Mouse (Mus musculus) retina, adult 2 months (tissue): ENCODE measurements around the gene Sh3tc1.

ENCODE experiments used
- DNase-seq: peaks from one replicate; pipeline ENCODE4 v3.0.0-alpha.2; 2012; ENCODE audit warnings: low read depth, low spot score

The Sh3tc1 gene

DNA sequence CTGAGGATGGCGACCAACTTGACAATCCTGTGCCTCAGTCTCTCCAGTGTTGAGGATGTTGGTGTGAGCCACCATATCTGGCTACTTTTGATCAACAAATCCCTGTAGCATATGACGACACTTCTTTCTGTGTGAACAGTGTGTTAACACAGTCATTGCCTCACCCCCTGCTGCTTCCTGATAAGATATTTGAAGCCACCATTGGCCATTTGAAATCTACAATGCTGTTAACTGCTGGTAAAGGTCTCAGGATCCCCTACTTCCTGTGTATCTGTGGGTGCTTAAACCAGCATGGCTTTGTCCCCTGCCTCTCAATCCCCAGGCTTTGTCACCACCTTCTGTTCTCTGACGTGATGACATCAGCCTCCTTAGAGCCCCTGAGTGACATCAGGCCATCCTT lies 54.7 kb downstream of the Sh3tc1 start:
- DNase-seq, result no peak

DNA sequence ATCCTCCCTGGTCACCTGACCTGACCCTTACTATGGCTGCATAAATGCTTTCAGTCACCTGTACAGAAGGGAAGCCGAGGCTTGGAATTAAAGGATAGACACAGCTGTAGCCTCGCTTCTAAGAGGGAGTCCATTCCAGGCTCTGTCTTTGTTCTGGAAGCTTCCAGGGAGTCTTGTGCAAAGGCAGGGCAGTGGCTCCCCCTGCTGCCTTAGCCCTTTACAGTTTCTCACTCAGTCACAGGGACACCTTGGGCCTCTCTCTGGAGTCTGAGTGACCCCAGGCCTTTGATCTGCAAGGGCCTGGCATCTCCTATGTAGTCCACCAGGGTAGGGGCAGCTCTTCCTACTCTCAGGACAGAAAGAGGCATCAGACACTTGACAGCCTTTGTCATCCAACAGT lies 58.8 kb downstream of the Sh3tc1 start:
- DNase-seq, result no peak

DNA sequence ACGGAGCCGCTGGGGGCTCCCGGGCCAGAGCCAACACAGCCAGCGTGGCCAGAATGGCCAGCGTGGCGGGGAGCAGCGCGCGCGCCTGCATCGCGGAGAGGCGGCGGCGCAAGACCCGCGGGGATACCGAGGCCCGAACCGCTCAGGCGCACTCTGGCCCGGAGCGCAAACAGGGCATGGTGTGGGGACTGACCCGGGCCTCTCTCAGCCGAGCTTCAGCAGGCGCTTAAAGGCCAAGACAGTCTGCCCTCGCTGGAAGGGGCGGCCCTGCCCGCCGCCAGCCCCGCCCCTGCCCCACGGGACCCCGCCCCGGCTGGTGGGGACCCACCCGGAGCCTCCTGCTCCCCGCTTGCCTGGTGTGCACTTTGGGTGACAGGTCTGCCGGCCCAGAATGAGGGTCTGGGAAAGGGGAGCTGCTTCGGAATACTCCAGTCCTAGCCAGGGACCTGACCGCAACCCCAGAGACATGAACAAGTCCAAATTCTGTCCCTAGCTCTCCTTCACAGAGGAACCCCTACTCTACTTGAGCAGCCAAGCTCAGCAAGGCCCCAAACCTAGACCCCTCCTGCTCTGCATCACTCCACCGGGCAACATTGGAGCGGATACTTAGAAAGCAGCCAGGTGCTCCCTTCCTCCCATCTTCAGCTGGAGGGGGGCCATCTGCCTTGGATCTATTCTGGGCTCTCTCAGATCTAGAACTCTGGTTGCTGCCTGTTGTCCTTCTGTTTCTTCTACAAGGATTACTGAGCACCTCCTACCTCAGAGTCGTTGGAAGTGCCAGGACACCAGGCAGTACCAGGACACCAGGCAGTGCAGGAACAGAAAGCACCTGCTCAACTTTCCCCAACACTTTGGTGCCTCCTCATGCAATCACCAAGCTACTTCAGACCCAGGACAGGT lies 60.3 kb downstream of the Sh3tc1 start, which contains the start of gene Htra3:
Gene Htra3 (minus strand): TSS at position 527 of the 900 bp plus-strand sequence.
- no peak for DNase-seq

DNA sequence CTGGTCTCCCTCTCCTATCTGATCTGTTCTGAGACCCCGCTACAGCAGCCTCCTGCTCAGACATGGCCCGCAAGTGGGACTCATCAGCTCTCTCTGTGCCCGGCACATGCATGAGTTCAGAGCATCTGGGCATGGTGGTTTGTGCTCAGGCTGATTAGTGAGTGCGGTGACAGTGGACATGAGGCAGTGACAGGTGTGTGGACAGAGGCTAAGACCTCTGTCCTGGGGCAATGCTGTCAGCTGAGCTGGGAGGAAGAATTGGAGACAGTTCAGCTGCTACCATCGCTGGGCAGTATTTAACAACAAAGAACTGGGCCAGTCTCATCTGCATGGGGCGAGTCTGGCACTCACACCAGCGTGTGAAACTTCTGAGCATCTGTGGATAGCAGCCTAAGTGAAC lies 62.8 kb downstream of the Sh3tc1 start:
- DNase-seq, result no peak

DNA sequence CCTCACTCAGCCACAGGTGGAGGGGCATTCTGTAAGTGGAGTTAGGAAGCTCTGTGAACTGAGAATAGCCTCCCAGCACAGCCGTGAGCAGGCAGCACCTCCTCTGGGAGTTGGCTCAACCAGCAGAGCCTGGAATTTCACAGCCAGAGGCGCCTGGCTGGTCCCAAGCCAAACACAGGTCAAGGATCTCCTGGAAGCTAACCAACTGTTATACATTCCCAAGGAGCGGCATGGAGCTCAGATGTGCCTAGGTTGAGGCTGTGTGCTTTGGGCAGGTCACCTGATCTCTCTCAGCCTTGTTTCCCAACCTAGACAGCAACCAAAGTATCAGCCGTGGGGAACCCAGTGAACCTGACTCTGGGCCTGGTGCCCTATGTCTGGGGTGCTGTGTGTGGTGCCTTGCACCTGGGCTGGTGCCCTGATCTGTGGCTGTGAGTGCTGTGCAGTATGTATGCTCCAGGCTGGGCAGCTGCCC lies 65.7 kb downstream of the Sh3tc1 start:
- DNase-seq, result no peak

DNA sequence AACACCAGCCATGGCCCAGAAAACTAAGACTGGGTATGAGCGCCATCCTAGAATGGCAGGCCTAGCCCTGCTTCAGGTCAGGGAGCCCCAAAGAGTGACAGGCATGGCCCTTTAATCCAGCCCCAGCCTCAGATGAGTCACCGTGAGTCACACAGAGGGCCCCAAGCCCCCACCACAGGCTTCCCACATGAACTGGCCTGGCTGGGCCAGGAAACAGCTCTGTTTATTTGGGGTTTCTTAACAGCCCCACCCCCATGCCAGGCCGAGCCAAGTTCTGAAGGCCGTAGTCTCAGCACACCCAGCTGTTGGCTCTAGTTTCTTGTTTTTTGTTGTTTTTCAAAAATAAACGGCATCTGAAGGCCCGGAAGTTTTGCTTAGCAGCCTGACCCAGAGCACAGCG lies 66.7 kb downstream of the Sh3tc1 start:
- DNase-seq, result no peak

DNA sequence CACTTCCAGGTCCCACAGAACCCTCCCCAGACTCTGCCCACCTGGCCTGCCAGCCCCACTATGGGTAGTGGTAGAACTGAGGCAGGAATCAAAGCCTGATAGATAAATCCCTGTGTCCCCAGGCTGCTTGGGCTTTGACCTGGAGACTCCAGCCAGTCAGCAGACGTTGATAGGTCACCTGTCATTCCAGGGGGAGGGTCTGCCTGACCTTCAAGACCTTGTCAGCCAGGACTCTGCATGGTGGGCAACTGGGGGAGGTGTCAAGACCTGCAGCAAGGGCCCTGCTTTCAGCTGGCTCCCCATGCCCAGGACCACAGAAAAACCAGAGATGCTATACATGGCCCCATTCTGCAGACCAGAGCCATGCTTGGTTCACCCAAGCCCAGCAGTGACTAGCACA lies 67.2 kb downstream of the Sh3tc1 start:
- no peak for DNase-seq

DNA sequence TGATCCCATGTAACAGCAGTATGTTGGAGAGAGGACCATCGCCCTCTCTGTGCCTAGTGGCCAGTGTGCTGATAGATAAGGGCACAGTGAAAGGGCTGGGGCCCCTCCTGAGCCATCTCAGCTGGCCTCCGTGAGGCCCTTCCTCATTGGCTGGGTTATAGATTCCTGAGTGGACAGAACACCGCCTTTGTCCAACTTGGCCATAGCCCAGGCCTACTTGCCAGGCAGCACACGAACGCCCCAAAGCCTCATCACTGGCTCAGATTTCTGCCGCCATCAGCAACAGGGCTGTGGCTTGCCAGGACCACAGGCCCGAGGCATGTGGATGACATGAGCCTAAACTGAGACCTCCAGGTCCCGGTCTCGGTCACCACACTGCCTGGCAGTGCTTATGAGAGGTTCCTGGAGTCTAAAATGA lies 68.3 kb downstream of the Sh3tc1 start:
- no peak for DNase-seq

DNA sequence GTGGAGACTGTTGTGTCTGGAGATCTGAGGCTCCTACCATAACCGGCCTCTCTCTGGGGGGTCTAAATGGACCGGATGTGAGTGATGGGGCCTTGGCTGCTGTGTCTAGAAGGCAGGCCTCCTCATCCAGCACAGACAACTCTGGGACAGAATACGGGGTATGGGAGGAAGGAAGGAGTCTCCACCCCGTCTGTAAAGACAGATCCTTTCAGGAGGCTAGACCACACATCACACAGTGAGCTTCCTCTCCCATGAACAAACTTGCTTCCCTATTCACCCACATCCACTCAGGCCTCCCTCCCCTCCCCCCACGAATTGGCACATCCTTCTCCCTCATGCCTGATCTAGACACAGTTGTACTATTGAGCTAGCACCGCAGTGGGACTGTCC lies 69.4 kb downstream of the Sh3tc1 start:
- no peak for DNase-seq

DNA sequence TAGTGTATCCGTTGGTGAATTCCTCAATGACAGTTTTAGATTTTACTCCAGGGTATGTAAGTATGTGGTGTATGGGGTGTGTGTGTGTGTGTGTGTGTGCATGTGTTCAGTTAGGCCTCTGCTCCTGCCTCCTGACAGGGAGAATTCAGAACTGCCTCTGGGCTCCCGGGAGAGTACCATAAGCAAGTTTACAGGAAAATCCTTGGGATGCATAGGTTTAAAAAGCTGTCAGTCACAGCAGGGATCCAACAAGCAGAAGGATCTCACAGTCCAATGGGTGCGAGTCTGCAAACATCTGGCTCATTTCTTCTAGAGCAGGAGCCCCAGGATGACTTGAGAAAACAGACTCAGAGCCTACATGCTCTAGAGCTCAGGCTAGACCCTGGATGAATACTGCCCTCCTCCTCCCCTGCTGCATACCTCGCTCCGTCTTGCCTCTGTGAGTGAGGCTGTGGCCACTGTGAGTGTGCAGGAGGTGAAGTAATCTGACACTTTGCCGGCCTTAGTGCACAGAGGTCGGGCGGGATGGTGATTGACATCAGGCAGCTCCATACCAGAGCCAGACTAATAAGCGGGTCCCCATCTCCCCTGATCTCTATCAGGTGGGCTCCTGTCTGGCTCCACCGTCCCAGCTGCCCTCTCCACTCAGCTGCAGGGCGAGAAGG lies 69.9 kb downstream of the Sh3tc1 start:
- DNase-seq, result no peak

DNA sequence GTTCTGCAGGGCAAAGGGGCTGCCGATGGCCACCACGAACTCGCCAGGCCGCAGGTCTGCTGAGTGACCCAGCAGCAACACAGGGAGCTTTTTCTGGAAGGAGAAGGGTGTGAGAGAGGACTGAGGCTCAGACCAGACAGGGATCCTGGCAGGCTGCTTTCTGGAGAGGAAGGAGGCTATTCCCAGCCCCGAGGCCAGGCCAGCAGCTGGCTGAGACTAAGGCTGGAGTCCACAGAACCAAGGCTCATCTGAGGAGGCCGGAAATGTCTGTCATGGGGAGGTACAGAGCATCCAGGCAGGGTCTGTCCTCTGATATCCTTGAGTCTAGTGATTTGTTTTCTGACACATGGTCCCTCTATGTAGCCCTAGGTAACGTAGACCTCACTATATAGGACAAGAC lies 73.6 kb downstream of the Sh3tc1 start:
- no peak for DNase-seq

DNA sequence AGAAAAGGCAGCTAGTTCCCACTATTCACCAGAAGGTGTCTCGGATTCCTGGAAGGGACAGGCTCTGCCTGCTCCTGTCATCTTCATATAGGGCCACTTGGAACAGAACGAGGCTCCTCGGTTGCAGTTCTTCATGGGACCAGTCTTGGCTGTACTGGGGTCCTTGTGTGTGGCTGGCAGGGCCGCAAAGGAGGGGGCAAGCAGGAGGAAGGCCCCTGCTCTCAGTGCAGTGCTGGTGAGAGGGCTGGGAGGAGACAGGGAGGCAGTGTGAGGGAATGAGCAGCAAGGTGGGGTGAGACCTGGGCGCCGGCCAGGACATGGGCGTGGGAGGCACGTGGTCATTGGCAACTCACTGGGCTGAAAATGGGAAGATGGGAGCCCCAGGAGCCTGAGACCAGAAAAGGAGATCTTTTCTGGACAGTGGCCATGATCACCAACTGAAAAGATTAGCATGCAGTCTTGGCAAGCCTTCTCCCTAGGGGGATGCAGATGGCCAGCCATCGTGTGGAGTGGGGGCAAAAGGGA lies 77.7 kb downstream of the Sh3tc1 start:
- DNase-seq, result no peak

DNA sequence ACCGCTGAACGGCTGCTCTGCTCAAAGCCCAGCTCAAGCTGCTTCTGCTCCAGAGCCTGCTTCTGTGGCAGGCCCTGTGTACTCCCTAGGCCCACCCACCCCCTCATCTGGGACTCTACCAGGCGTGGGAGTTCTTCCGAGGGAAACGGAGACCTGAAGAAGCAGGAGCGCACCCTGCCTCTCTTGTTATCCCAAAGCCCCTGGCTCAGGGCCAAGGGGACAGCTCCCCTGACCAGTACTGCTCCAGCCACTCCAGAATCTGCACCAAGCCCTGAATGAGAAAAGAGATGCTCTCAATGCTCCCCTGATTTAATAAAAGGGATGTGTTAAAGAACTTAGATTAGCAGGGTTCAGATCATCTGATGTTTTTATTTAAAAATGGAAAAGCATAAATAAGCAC lies 78.6 kb downstream of the Sh3tc1 start:
- no peak for DNase-seq

DNA sequence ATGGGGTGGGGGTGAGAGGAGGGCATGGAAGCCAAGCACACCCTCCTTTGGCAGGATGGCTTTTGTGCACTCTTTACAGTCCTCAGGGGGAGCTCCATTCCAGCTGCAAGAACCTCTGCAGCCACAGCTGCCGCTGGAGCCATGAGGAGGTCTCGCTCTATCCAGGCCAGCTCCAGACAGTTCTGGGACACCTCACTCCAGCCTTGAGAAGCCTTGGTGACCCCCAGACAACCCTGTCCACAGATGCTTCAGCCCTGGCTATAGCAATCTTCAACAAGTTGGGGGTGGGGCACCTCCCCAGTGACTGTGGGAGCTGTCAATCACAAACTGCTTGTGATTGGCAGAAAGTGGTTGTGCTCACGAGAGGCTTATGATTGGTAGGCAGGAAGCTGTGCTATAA lies 80.3 kb downstream of the Sh3tc1 start:
- no peak for DNase-seq

DNA sequence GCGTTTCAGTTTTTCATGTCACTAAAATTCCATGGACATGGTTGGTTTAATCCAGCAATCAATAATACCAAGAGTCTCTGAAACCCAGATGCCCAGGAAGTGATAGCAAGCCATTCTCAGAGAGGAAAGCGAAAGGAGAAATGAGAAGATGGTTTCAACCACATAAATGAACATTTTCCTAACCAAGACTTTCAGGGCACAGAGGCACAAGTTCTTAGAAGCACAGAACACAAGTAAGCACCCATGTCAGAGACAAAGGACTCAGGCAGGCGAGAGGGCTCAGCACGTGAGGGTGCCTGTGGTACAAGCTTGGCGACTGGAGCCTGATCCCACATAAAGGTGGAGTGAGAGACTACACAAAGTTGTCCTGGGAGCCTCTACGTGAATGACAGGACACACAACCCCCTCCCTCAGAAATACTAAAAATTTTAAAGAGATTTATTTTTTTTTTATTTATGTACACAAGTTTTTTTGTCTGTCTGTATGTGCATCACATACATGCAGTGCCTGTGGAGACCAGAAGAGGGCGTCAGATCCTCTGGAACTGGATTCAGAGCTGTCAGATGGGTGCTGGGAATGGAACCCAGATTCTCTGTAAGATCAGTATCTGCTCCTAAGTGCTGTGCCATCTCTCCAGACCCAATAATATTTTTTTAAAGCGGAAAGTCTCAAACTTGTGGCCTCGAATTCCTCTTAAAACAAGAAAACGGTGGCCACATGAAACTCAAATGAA lies 83.9 kb downstream of the Sh3tc1 start:
- DNase-seq, result no peak

DNA sequence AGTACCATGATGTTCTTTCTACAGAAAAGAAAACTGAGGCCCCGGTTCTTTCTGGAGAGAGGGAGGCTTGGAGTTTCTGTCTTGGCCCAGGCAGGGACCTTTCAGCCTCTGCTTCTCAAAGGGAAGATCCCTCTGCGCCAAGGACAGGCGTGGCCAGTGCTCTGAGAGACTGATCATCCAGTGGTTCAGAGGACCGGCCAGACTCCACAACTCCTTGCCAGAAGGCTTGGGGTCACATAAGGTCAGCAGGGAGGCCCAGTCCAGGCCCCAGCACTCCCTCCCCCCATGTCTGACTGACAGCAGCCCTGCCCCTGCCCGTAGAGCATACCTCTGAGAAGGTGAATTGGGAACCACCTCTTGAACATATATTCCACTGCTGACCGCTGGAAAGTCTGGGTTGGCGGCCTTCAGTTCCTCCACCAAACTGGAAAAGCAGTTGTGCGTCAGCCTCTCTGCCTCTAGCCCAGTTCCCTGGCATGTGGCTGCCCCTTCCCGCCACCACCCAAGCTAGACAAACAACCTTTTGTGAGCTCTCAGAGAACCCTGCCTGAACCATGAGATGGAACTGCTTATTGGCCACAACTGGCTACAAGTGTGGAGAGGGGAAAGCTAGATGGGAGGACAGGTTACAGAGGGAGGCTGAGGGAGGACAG lies 85.9 kb downstream of the Sh3tc1 start:
- DNase-seq, result no peak

DNA sequence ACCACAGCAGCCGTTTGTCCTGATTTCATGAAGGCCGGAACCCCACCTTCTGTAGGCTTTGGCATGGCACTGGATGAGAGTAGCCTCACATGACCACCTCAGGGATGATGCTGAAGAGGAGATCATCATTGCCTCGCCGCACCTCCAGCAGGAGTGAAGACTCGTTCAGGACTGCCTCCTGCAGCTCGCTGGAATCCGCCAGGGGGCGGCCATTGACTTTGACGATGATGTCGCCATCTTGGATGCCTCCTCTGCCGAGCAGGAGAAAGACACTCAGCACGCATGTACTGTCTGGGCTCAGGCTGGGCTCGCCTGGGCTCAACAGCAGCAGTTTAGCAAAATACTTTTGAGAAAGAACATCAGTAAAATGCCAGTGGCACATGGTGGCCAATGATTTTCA lies 86.9 kb downstream of the Sh3tc1 start:
- DNase-seq, result no peak

DNA sequence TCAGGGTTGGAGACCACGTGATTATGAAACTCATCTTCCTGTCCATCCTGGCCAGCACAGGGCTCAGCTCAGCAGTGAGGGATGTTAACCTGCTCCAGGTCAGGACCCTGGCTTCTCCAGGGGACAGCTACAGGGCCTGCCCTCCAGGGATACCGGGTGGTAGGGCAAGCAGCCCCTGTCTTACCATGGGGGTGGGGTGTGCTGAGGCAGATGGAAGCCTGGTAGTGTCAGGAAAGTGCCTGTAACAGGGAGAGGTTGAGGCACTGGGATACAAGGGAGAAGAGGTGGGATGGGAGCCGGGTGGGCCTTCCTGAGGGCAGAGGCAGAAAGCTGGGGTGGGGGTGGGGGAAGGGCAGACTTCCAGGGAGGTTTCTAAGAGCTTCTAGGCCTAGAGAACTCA lies 87.5 kb downstream of the Sh3tc1 start:
- DNase-seq, result no peak

DNA sequence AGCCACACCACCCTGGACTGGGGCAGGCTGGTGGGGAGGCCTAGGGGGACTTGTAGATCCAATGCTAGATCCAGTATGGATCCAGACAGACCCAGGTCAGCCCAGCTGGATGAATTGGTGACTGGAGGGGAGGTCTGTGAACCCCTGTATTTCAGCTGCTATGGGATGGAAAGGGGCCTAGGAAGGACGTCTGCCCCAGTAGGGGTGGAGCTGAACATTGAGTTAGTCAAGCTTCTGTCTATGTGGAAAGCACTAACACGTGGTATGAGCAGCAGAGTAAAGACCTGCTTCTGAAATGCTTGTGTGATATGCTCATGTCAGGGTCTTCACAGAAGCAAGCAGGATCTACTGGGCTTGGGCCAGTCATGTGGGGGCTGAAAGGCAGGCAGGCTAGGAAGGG lies 91.6 kb downstream of the Sh3tc1 start:
- DNase-seq, result no peak

DNA sequence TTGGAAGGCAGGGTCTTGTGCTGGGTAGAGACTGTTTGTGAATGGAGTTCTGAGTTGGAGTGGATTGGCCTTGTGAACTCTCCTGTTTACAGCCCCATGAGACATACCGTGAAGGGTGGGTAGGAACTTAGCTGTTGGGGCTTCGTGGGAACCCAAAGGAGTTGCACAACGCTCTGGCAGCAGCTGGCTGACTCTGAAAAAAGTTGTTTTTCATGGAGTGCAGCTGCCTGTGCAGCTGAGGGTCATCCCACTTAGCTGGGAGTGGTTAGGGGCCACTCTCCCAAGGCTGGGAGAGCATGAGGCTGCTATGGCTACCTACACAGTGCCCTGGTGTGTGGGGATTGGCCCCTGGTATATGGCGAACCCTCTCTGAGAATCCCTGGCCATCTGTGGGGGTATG lies 92.2 kb downstream of the Sh3tc1 start:
- DNase-seq, result no peak
